Mouse (Mus musculus): ENCODE data around the gene Atp8a2.
"Not testable (repeated sequence)": the region's sequence is repeated elsewhere in the genome, so short reads cannot be mapped to it uniquely, and the experiment has no call there.

Atp8a2 gene

DNA sequence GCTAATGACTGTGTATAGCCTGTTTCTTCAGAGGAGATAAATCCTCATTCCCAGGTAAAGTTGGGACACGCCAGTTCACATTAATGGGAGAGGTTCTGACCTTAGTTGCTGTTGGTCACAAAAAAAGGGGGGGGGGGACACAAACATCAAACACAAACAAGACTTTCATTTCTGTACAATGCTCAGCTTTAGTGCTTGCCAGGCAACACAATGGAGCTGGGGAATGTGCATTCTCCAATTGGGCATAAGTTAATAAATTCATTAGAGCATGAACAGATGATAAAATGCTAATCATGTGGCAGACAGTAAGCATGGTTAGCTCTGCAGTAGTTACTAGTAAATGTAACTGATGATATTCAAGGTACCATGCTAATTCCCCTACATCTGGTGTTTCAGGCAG is 195.2 kb downstream of the Atp8a2 start:
- no peak for DNase-seq

DNA sequence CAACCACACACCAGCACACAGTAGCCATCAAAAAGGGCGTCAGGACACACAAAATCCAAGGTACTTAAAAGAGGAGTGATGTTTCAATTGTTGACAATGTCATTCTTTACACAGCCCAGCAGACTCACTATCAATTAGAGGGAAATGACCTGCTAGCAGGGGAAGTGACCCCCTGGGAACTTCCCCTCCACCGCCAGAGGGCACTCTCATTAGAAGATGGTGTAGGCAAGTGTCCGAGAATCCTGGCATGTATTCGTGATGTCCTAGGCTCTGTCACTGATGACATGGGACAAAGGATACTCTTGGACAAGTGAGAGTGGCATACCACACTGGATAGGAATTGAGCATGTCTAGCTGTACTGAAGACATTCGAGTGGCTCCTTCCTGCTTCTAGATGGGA is 208.1 kb downstream of the Atp8a2 start:
- peak in 1 of 2 experiments; percentile 15 for DNase-seq

DNA sequence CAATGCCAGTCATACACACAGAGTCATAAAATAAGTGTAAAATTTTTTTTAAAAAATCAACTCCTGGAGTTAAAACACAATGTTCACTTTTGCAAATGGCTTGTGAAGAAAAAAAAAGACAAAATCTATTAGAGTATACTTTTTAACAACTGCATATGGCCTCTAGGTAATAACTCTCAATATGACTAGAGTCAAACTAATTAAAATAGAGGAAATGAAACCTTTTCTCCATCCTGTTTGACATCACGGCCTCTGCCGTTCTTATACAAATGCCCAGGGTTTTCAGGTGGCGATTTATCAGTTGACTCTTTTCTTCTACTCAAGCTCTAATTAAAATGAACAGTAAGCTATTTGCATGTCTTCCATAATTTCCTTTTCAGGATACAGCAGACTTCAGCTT is 209.0 kb downstream of the Atp8a2 start:
- DNase-seq = no peak

DNA sequence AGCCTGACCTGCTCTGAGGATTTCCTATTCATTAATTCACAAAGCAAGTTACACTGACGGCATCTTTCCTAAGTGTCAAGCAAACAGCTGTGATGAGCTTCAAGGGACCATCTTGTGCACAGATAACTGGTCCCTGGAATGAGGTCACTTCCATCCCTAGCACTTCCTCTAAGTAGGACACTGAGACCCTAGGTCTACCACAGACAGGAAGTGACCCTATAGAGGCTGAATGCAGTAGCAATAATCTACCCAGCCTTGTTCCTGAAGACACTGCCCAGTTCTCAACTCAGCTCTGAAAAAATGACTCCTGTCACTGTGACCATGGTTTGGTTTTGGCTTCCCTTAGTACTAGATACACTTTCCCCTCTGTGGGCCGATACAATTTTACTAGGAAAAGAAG is 219.0 kb downstream of the Atp8a2 start:
- no peak for DNase-seq

DNA sequence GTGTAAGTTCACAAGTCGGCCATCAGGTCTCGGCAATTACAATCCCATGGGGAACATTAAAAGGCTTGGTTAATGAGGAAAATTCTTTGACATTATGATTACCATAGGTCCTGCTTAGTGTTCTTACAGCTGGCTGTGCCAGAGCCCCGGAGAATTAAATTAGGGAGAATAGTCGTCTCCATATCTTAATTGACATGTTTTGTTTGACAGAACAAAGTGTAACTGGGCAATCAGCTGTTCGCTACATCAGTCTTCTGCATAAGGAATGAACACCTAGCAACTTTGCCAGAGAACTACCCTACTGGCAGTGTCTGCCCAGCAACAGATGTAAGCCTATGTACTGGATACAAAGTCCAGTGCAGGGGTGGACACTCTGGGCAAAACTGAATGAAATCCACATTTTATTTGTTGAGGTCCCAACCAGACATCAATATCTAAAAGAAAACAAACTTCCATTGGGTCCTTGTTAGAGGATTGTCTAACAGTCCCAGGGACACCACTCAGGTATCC is 225.7 kb downstream of the Atp8a2 start:
- no peak for DNase-seq

DNA sequence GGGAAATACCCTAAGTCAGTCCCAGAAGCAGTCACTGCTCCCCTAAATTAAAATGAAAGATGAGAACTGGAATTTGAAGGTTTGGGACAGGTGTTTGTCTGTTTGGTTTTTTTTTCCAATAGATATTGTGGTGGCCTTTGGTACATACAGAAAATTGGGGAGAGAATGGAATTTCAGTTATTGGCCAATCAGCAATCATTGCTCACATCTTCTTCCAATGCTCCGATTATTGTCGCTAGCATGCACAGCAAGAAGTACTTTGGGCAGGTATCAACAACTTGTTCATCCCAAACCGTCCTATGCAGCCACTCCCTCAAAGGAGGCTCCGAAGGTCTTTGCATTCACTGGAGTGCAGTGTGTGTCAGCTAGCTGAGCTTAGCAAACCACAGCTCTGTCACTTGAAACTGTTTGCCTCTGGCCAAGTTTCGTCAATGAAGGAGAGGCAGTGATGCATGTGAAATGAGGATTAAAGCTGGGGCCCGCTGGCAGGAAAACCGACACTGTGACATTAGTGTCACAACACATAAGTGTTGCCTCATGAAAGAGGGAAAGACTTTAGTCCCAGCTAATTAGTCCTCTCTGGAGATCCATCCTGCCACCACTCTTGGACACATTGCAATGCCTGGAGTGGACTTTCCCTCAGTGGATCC is 227.4 kb downstream of the Atp8a2 start:
- no peak for DNase-seq

DNA sequence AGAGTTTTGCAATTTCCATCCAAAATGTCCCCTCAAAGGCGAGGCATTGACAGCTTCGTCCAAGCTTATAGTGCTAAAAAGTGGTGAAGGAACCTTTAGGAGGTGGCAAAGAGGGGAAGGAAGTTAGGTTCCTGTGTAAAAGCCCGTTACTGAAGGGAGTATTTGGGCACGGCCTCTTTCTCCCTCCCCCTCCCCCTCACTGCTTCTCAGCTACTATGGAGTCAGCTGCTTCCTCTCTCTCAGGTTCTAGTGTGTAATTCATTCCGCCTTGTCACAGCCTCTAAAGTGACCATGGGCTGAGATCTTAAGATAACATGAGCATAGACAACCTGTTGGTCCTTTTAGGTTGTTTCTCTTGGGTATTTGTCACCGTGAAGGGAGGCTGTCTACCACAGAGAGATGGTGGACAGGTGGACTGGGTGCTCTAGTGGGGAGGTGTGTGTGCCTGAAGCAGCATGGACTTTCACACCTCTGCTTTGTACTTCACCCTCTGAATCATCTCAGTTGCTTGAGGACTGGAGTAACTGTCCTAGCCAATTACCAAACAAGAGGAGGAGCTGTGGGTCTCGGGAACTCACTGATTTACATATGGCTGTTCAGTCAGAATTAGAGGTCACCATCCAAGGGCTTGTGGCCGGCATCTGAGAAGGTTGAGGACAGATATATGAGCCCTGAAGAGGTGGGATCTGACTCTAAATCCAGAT is 229.0 kb downstream of the Atp8a2 start:
- DNase-seq = no peak

DNA sequence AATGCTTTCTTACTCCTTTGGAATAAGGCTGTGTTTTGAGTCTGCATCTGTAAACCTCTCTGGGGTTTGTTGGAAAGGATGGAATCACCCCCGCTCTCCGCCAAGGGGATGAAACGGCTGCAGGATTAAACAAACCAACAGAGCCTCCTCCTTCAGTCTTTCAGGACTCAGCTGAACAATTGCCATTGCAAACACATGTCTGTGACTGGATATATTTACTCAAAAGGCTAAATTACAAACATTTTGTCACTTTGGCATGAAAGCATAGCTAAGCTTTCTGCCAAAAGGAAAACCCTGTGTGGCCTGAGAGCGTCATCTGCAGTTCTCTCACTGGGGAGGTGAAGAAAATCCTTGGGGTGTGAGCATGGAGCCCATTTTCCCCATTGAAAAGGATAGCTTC is 230.0 kb downstream of the Atp8a2 start:
- DNase-seq = no peak

DNA sequence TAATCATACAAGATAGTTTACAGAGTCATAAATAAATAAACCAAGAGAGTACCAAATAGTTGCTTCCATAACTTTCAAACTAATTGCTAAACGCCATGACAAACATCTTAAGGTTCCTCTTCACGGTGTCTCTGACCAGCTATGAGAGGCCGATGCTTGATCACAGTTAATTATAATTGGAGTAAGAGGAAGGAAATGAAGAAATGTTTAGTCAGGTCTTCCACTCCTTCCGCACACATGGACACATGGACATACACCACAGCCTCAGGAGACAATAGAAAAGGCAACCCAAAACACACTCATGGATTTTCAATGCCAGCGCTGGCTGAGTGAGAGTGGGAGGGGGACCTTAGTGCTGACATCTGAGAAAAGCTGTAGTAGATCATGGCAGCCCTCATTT is 232.4 kb downstream of the Atp8a2 start:
- DNase-seq = no peak

DNA sequence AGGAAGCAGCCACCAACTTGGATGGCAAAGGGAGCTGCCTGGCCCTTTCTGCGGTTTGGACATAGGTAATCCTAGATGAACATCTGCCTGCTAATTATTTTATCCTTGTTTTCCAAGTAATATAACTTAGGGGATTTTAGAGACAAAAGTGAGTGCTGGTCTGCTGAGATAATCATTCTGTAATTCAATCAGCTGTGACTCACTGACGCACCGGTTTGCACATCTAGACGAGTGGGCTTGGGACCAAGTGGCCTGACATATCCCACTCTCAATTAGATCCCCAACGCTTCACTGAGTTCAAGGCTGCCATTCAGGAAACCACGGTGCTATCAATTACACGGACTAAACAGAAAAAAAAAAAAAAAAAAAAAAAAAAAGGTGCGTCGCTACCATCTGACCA is 236.0 kb downstream of the Atp8a2 start:
- no peak for DNase-seq

DNA sequence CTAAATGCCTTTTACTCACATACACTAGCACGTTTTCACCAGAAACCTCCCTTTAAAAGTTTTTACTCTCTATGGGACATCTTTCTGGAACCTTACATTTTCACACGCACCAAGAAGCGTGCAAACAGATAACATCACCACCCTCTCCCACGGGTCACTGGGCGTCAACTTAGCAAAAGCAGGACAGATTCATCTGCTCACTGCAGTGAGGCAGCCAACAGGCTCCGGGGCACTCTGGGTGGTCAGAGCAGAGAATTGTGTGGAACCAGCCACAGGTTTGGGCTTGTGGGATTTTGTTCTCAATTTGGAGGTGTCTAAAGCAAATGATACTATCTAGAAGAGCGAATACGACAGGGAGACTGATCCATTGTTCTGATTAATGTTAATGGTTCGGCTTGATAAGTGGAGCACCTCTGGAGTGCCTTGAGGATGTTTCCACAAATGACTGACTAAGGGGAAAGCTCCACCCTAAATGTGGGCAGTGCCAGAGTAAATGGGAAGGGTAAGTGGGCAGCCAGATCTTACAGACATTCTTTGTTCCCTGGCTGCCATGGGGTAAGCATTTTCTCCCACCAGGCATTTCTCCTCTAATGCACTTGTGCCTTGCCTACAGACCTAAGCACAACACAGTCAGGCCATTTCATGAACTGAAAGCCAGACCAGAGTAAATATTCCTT is 236.6 kb downstream of the Atp8a2 start:
- DNase-seq = no peak

DNA sequence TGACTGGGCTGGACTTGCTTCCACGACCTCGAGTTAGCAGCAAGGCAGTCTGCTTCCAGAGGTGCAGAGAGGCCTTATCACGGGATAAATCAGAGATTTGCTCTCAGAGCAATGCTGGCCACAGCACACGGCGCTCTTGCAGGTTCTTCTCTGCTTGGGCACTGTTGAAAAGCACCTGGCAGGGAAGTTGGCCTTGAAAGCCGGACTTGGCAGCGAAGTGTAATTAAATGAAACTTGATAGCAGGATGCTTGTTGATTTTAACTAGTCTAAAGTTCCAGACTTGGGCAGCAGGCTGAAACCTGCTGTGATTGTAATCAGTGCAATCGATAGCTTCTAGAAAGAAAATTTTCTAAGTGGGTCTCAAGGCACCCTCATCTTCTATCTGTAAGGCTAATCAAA is 237.3 kb downstream of the Atp8a2 start:
- DNase-seq = no peak

DNA sequence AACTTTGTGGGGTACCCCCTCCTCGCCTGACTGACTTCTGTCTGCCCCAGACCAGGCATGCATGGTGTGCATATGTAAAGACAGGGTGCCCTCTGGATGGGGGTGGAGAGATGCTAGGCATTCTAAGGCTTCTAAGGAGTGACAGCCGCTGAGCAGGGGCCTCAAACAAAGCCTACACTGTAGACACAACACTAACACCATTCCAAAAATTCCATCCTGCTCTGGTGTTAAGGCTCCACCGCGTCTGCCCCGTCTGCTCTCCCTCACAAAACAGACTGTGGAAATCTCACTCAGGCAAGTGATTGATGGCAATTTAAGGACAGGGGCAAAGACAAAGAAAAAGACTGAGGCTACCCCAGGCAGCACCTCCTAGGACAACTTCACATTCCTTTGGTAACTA is 247.0 kb downstream of the Atp8a2 start:
- no peak for DNase-seq

DNA sequence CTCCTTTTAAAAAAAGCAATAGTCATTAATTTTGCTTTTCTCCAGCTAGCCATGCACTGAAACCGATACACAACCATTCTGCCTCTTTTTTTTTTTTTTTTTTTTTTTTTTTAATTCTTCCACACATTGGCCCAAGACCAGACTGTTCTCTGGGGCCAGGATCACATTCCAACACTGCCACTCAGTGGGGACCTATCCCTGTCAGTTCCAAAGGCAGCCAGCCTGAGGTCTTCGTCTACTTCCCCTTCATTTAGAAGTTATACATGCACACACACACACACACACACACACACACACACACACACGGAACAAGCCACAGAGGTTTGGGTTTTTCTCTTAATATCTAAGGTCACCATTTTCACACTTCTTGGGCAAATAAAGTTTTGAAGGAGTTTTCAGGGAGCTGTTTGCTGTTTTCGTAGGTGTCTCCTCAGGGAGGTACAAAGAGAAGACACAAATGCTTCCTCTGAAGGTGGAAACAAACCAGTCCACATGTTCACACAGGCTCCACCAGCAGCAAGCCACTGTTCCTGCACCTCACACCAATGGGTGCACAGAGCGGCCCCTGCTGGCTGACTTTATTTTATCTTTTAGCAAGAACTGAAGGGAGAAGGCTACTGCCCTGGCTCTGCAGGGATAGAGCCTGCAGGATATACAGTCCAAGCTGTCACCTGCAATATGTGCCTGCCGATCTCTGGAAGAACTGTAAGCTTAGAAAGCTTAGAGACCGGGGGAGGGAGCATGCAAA is 253.9 kb downstream of the Atp8a2 start:
- DNase-seq = peak; percentile 73 to 88

DNA sequence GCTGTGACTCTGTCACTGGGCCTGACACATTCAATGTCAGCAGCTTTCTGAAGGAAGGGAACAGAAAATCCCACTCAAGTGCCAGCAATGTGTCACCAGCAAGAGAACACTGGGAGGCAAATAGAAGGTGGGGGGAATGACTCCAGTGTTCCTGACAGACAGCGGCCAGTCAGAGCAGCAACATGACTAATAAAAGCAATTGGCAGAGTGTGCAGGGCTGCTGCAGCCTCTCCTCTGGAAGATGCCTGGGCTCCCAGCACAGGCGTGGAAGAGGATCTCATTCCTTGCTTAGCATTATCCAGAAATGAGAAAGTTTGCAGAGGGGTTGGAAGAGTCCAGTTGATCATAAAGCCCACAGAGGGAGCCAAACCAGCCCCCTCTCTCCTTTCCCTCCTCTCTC is 254.8 kb downstream of the Atp8a2 start:
- no peak for DNase-seq

DNA sequence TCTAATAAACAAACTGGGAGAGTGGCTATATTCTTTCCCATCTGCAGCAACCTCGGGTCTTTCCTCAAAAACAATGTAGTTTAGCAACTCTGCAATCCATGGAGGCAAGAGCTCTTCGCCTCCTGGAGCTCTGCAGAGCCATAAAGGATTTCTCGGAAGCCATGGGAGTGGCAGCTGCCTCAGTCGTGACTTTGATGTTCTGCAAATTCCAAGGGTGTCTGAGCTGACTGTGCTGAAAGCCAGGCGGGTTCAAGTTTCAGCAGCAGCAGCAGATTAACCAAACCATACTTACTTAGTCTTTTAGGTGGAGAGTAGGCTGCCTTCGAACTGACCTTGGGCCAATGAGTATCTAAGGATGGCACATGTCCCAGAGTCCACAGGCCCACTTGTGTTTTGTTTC is 264.6 kb downstream of the Atp8a2 start:
- no peak for DNase-seq

DNA sequence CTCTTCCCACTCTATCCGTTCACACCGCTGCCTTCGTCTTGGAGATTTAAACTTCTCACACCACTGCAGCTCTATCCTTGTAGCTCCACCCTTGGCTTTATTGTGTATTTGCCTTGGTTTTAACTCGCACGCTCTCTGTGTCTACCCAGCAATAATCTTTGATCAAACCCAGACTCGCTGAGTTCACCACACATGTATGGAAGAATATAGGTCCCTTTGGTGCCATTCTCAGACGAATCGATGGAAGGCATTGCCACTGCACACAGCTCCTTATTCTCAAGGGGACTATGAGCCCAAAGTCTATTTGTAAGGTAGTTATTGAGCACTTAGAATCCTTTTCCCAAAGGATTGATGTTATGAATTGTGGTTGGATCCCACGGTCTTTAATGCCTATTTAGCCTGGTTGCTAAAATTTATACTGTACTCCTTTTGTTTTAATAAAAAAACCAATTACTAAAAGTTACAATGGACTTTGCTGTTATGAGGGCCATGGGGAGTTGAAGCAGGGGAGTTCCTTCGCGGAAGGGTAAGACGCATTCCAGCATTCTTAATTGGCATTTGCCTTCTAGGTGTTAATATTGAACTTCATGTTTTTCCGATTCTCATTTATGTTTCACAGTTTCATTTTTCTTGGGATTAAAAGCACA is 265.4 kb downstream of the Atp8a2 start:
- DNase-seq = no peak

DNA sequence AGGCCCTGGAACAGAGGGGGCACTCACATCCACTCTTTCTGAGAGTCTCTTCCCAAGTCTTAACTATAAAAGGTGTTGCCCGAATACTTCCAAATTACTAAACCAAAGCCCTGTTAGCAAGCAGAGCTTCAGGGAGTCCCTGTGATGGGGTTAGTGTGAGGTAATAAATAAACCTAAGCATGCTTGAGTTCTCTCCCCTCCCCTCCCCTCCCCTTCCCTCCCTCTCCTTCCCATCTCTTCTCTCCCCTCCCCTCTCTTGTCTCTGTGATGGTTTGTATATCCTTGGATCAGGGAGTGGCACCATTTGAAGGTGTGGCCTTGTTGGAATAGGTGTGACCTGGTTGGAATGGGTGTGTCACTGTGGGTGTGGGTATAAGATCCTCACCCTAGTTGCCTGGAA is 267.8 kb downstream of the Atp8a2 start:
- not testable (repeated sequence) for DNase-seq

DNA sequence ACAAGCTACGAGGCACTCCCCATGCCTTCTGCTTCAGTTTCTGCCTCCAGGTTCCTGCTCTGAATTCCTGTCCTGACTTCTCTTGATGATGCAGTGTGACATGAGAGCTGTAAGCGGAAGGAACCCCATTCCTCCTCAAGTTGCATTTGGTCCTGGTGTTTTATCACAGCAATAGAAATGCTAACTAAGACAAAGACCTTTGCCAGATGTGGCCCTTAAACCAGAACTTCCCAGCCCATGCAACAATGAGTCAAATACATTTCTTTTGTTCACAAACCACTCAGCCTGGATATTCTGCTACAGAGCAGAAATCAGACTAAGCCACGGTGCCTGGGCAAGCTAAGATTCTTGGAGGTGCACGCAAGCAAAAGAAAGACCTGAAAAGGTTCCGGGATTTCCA is 268.2 kb downstream of the Atp8a2 start:
- no peak for DNase-seq

DNA sequence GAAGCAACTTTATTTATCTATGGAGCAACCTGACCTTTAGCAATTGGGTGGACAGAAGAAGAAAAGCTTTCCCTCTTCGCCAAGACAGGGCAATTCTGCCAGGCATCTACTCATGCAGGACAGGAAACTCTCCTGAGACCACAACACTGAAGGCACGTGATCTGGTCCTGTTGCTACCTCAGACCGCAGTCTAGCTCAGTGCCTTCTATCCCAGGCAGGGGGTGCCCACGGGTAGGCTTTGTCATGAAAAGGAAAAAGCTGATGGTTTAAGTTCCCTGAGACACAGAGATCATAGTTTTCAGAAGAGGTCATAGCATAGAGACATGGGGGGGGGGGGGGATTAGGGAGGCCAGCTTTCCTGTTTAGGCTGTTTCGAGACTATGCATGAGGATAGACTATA is 269.2 kb downstream of the Atp8a2 start:
- no peak for DNase-seq

DNA sequence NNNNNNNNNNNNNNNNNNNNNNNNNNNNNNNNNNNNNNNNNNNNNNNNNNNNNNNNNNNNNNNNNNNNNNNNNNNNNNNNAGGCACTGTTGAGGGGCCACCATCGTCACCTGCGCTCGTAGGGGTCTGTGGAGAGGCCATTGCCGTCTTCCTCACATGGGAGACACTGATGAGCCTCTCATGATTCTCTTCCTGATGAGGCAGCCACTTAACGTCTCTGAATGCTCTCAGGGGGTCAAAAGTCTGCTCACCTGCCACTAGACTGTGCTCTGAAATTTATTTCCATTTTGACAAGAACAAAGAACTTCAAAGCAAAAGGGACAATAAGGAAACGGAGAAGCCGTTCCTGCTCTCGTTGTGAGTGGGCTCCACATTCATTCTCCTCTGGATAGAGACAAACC is 277.1 kb downstream of the Atp8a2 start:
- DNase-seq = no peak

DNA sequence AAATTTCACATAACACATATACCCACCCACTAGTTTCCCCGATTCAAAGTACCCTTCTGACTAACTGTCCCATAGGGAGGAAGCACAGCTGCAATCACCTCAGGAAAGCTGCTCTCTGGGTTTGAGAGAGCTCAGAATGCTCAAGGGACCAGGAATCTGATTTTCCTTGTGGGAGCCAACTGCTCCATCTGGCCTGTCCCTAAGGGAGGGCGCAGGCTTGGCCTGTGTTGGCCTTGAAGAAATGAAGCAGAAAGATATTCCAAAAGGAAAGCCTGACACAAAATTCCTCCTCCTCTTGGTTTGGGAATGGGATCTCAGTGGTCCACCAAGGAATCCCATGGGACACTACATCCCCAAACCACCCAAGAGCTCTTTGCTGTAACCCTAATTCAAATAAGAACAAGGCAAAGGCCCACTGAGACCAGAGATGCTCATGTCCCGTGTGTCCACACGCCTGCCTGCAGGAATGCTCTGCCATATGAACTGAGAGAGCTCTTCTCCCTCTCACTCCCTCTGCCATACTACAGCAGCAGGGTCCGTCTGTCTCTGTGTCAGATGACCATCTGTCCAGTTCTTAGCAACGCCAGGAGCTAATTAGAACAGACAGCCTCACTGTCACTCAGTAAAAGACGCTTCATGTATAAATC is 293.4 kb downstream of the Atp8a2 start:
- DNase-seq = peak; percentile 70
